Mouse (Mus musculus): ENCODE results near the gene Nufip2. TPM values are rescaled to one million over a fixed set of nuclear protein-coding genes. Genes with fewer than 3 reads are reported as not detected.
"Not testable (repeated sequence)": the region's sequence is repeated elsewhere in the genome, so short reads cannot be mapped to it uniquely, and the experiment has no call there.

Gene Nufip2
- polyA plus RNA-seq, 1 experiment from 2014 or later, result 4.8 TPM

- no peak overlapping the region for H3K4me2 ChIP-seq (replicated peaks)
- 0 out of 2 replicates have a peak, but pooled peaks cover 4% of the 10 kb centered on the region for H3K4me1 ChIP-seq
- no peak for ATAC-seq (ENCODE audit: low FRiP score)
- H3K9me3 ChIP-seq (replicated peaks), result no peaks in the 10 kb centered on the region
- no peak overlapping the region for H3K4me3 ChIP-seq
- no peaks in the 10 kb centered on the region for H3K36me3 ChIP-seq
- 89% methylated on average over 4 of the region's 4 CpGs for WGBS
- no peaks in the 10 kb centered on the region for H3K27me3 ChIP-seq
- no peak overlapping the region for H3K9ac ChIP-seq
- no peak overlapping the region for H3K27ac ChIP-seq
Observed at GRCm38 (mm10) chr11:77721389-77721788, 35.4 kb downstream of the Nufip2 start.

GRCm38 (mm10) chr11:77724766-77725165, 38.8 kb downstream of the Nufip2 start:
- no peak for ATAC-seq (ENCODE audit: low FRiP score)
- Histone ChIP-seq H3K4me2 (replicated peaks) (no peak overlapping the region), H3K27ac (no peak overlapping the region), H3K36me3 (no peaks in the 10 kb centered on the region), H3K4me3 (no peak overlapping the region), H3K9ac (no peak overlapping the region), H3K4me1 (0 out of 2 replicates have a peak, but pooled peaks cover 4% of the 10 kb centered on the region), H3K27me3 (no peaks in the 10 kb centered on the region), H3K9me3 (replicated peaks) (no peaks in the 10 kb centered on the region)
- 75% methylated on average over 7 of the region's 7 CpGs for WGBS

GRCm38 (mm10) chr11:77725183-77725582, 39.2 kb downstream of the Nufip2 start, which contains the start of gene Cryba1:
Cryba1 (minus strand) TSS chr11:77725283.
- no peaks in the 10 kb centered on the region for H3K36me3 ChIP-seq
- H3K27ac ChIP-seq, result no peak within 1 kb of the TSS
- H3K9me3 ChIP-seq (replicated peaks), result no peaks in the 10 kb centered on the region
- WGBS, result 48% methylated on average over 7 of the region's 7 CpGs
- no peak within 1 kb of the TSS for H3K9ac ChIP-seq
- no peaks in the 10 kb centered on the region for H3K27me3 ChIP-seq
- ATAC-seq (ENCODE audit: low FRiP score), result no peak
- H3K4me2 ChIP-seq (replicated peaks), result no peak within 1 kb of the TSS
- H3K4me1 ChIP-seq, result 0 out of 2 replicates have a peak, but pooled peaks cover 4% of the 10 kb centered on the region
- no peak within 1 kb of the TSS for H3K4me3 ChIP-seq

GRCm38 (mm10) chr11:77728587-77728986, 42.6 kb downstream of the Nufip2 start:
- 60% methylated on average over 2 of the region's 2 CpGs for WGBS
- Histone ChIP-seq H3K36me3 (no peaks in the 10 kb centered on the region), H3K4me2 (replicated peaks) (no peak overlapping the region), H3K9ac (no peak overlapping the region), H3K9me3 (replicated peaks) (no peaks in the 10 kb centered on the region), H3K27ac (no peak overlapping the region), H3K4me1 (0 out of 2 replicates have a peak, but pooled peaks cover 4% of the 10 kb centered on the region), H3K4me3 (no peak overlapping the region), H3K27me3 (no peaks in the 10 kb centered on the region)
- ATAC-seq (ENCODE audit: low FRiP score), result no peak

GRCm38 (mm10) chr11:77737289-77737688, 51.3 kb downstream of the Nufip2 start:
- WGBS, result 1% methylated on average over 6 of the region's 6 CpGs
- no peak for ATAC-seq (ENCODE audit: low FRiP score)
- Histone ChIP-seq H3K4me2 (replicated peaks) (no peak overlapping the region), H3K4me3 (no peak overlapping the region), H3K9me3 (replicated peaks) (no peaks in the 10 kb centered on the region), H3K27me3 (no peaks in the 10 kb centered on the region), H3K27ac (no peak overlapping the region), H3K4me1 (no peaks in the 10 kb centered on the region), H3K36me3 (no peaks in the 10 kb centered on the region), H3K9ac (no peak overlapping the region)

- Histone ChIP-seq H3K4me3 (no peak overlapping the region), H3K4me2 (replicated peaks) (no peak overlapping the region), H3K27me3 (no peaks in the 10 kb centered on the region), H3K9ac (no peak overlapping the region), H3K9me3 (replicated peaks) (no peaks in the 10 kb centered on the region), H3K4me1 (no peaks in the 10 kb centered on the region), H3K36me3 (no peaks in the 10 kb centered on the region), H3K27ac (no peak overlapping the region)
- 51% methylated on average over 7 of the region's 7 CpGs for WGBS
- ATAC-seq (ENCODE audit: low FRiP score), result no peak
Observed at GRCm38 (mm10) chr11:77738555-77738954, 52.6 kb downstream of the Nufip2 start.

- Histone ChIP-seq H3K27ac (no peak overlapping the region), H3K4me1 (no peaks in the 10 kb centered on the region), H3K36me3 (no peaks in the 10 kb centered on the region), H3K9me3 (replicated peaks) (no peaks in the 10 kb centered on the region), H3K4me3 (no peak overlapping the region), H3K9ac (no peak overlapping the region), H3K4me2 (replicated peaks) (no peak overlapping the region), H3K27me3 (no peaks in the 10 kb centered on the region)
- WGBS, result 36% methylated on average over 6 of the region's 6 CpGs
- no peak for ATAC-seq (ENCODE audit: low FRiP score)
Observed at GRCm38 (mm10) chr11:77743966-77744365, 58.0 kb downstream of the Nufip2 start.

- Histone ChIP-seq H3K9ac (no peak overlapping the region), H3K4me2 (replicated peaks) (no peak overlapping the region)
Observed at GRCm38 (mm10) chr11:77746652-77747051, 60.7 kb downstream of the Nufip2 start.

GRCm38 (mm10) chr11:77747103-77747502, 61.1 kb downstream of the Nufip2 start:
- not testable (repeated sequence) for H3K4me1 ChIP-seq; ATAC-seq (ENCODE audit: low FRiP score); H3K27me3 ChIP-seq; H3K4me3 ChIP-seq; H3K36me3 ChIP-seq; H3K9me3 ChIP-seq (replicated peaks); H3K4me2 ChIP-seq (replicated peaks); H3K9ac ChIP-seq; H3K27ac ChIP-seq
- WGBS, result 96% methylated on average over 13 of the region's 15 CpGs

More at GRCm38 (mm10) chr11:77746652-77747051, 60.7 kb downstream of the Nufip2 start:
- Histone ChIP-seq H3K4me1 (no peaks in the 10 kb centered on the region), H3K4me3 (no peak overlapping the region), H3K36me3 (no peaks in the 10 kb centered on the region), H3K27me3 (no peaks in the 10 kb centered on the region), H3K9me3 (replicated peaks) (no peaks in the 10 kb centered on the region), H3K27ac (no peak overlapping the region)
- ATAC-seq (ENCODE audit: low FRiP score), result no peak
- WGBS, result 91% methylated on average over 4 of the region's 4 CpGs

- Histone ChIP-seq H3K36me3 (no peaks in the 10 kb centered on the region), H3K9ac (no peak overlapping the region), H3K27ac (no peak overlapping the region), H3K9me3 (replicated peaks) (no peaks in the 10 kb centered on the region), H3K4me1 (no peaks in the 10 kb centered on the region), H3K27me3 (no peaks in the 10 kb centered on the region), H3K4me3 (no peak overlapping the region), H3K4me2 (replicated peaks) (no peak overlapping the region)
- 82% methylated on average over 5 of the region's 5 CpGs for WGBS
- ATAC-seq (ENCODE audit: low FRiP score), result no peak
Observed at GRCm38 (mm10) chr11:77748996-77749395, 63.0 kb downstream of the Nufip2 start.

- Histone ChIP-seq H3K4me2 (replicated peaks) (no peak overlapping the region), H3K4me3 (no peak overlapping the region), H3K9ac (no peak overlapping the region), H3K4me1 (no peaks in the 10 kb centered on the region), H3K9me3 (replicated peaks) (no peaks in the 10 kb centered on the region), H3K27me3 (no peaks in the 10 kb centered on the region), H3K27ac (no peak overlapping the region), H3K36me3 (no peaks in the 10 kb centered on the region)
- 80% methylated on average over 5 of the region's 5 CpGs for WGBS
- no peak for ATAC-seq (ENCODE audit: low FRiP score)
Observed at GRCm38 (mm10) chr11:77752525-77752924, 66.6 kb downstream of the Nufip2 start.

- ATAC-seq (ENCODE audit: low FRiP score), result no peak
- Histone ChIP-seq H3K4me3 (no peak overlapping the region), H3K36me3 (no peaks in the 10 kb centered on the region), H3K9me3 (replicated peaks) (no peaks in the 10 kb centered on the region), H3K4me2 (replicated peaks) (no peak overlapping the region), H3K4me1 (no peaks in the 10 kb centered on the region), H3K9ac (no peak overlapping the region), H3K27me3 (no peaks in the 10 kb centered on the region), H3K27ac (no peak overlapping the region)
- 78% methylated on average over 3 of the region's 3 CpGs for WGBS
Observed at GRCm38 (mm10) chr11:77753469-77753868, 67.5 kb downstream of the Nufip2 start.

- no peak for ATAC-seq (ENCODE audit: low FRiP score)
- Histone ChIP-seq H3K36me3 (no peaks in the 10 kb centered on the region), H3K4me1 (peaks cover 16% of the 10 kb centered on the region), H3K9ac (no peak overlapping the region), H3K9me3 (replicated peaks) (no peaks in the 10 kb centered on the region), H3K27ac (no peak overlapping the region), H3K4me2 (replicated peaks) (no peak overlapping the region), H3K4me3 (no peak overlapping the region), H3K27me3 (no peaks in the 10 kb centered on the region; the same call in 1 of the 2 replicates)
- WGBS, result 87% methylated on average over 4 of the region's 4 CpGs
Observed at GRCm38 (mm10) chr11:77760031-77760430, 74.1 kb downstream of the Nufip2 start.
